In the genomic region with DNA sequence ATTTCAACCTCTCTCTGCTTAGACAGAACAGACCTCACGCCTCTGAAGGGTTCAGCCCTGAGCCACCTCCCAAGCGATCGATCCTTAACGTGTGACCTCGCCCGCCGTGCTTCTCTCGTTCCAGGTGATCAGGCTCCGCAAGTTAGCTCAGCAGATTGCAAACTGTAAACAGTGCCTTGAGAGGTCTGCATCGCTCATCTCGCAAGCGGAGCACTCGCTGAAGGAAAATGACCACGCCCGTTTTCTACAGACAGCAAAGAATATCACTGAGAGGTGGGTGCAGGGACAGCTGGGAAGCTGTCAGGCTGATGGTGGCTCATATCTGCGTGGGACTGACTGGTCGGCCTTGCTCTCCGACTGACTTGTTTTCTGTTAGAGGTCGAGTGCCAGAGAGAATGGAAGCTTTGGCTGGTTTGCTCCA, we compare ENCODE assay signal across 8 mouse cellular contexts. TPM values are rescaled to one million over a fixed set of nuclear protein-coding genes. Genes with fewer than 3 reads are reported as not detected.
DNase-seq lines count a peak whose midpoint lies in the region; ATAC-seq and TF ChIP-seq lines count a peak whose summit lies in the region.
"Not testable (repeated sequence)": the region's sequence is repeated elsewhere in the genome, so short reads cannot be mapped to it uniquely, and the experiment has no call there.

No protein-coding gene starts in this region.

- intact Hi-C loops in heart, adult 2 months (cut with DNase I), result not testable (repeated sequence)

- not testable (repeated sequence) for ATAC-seq in midbrain, embryonic 11.5 days (ENCODE audit: low FRiP score)
- 0 out of 2 replicates have a peak, but pooled peaks have one; percentile 21 for ATAC-seq in stomach, embryonic 14.5 days (ENCODE audit: insufficient number of reproducible peaks, insufficient read depth, low FRiP score, low read depth)

- not testable (repeated sequence) for H3K4me1 ChIP-seq in heart, adult 2 months (ENCODE audit: control insufficient read depth, insufficient read depth, low read length); limb, embryonic 10.5 days; midbrain, embryonic 11.5 days (ENCODE audit: control insufficient read depth, insufficient read depth, low read length); stomach, embryonic 14.5 days (ENCODE audit: control insufficient read depth, insufficient read depth, low read length)

- H3K36me3 ChIP-seq in heart, adult 2 months (ENCODE audit: control insufficient read depth, insufficient read depth, low read length), result not testable (repeated sequence)
- H3K36me3 ChIP-seq in limb, embryonic 10.5 days, result peaks cover 94% of the 10 kb centered on the region
- peaks cover 63% of the 10 kb centered on the region for H3K36me3 ChIP-seq in midbrain, embryonic 11.5 days (ENCODE audit: control insufficient read depth, insufficient read depth, low read length)
- peaks cover 42% of the 10 kb centered on the region for H3K36me3 ChIP-seq in stomach, embryonic 14.5 days (ENCODE audit: control insufficient read depth, insufficient read depth, low read length)

- not testable (repeated sequence) for TF ChIP-seq POLR2A in heart, adult 2 months (IDR thresholded peaks at IDR 0.05; ENCODE audit: insufficient read depth, low read depth, low read length)

- H3K9me3 ChIP-seq in limb, embryonic 10.5 days (replicated peaks), result peaks cover 45% of the 10 kb centered on the region
- peaks cover 54% of the 10 kb centered on the region for H3K9me3 ChIP-seq in midbrain, embryonic 11.5 days (ENCODE audit: control insufficient read depth, low read length)
- H3K9me3 ChIP-seq in stomach, embryonic 14.5 days (ENCODE audit: control insufficient read depth, low read depth, low read length), result peaks cover 26% of the 10 kb centered on the region

- H3K27ac ChIP-seq in heart, adult 2 months, result peak overlapping the region; percentile 1; the same call in 1 of the 2 replicates
- not testable (repeated sequence) for H3K27ac ChIP-seq in limb, embryonic 10.5 days; midbrain, embryonic 11.5 days (ENCODE audit: low read depth, low read length); stomach, embryonic 14.5 days (ENCODE audit: low read length)

- 80% methylated on average over 19 of the region's 19 CpGs for WGBS in heart, adult 2 months
- 92% methylated on average over 19 of the region's 19 CpGs for WGBS in limb, embryonic 10.5 days
- WGBS in midbrain, embryonic 11.5 days, result 93% methylated on average over 19 of the region's 19 CpGs
- 65% methylated on average over 19 of the region's 19 CpGs for WGBS in stomach, embryonic 14.5 days

- H3K4me2 ChIP-seq in midbrain, embryonic 11.5 days; stomach, embryonic 14.5 days (replicated peaks; ENCODE audit: low read depth, low read length): not testable (repeated sequence)

- H3K79me2 ChIP-seq in heart, adult 2 months (replicated peaks; ENCODE audit: control insufficient read depth, insufficient read depth, low read length), result not testable (repeated sequence)

- TF ChIP-seq CTCF in heart, adult 2 months (IDR thresholded peaks at IDR 0.05), result not testable (repeated sequence)

- H3K9ac ChIP-seq in heart, adult 2 months (ENCODE audit: low read depth, low read length); midbrain, embryonic 11.5 days (ENCODE audit: low read length); stomach, embryonic 14.5 days (replicated peaks; ENCODE audit: low read depth, low read length): not testable (repeated sequence)

- not testable (repeated sequence) for H3K27me3 ChIP-seq in heart, adult 2 months (ENCODE audit: control insufficient read depth, insufficient read depth, low read length); limb, embryonic 10.5 days (ENCODE audit: low read depth, poor library complexity, severe bottlenecking); midbrain, embryonic 11.5 days (ENCODE audit: control insufficient read depth, insufficient read depth, low read length); stomach, embryonic 14.5 days (ENCODE audit: control insufficient read depth, insufficient read depth, low read length)

- H3K4me3 ChIP-seq in heart, adult 2 months; limb, embryonic 10.5 days; midbrain, embryonic 11.5 days (ENCODE audit: low read depth, low read length); stomach, embryonic 14.5 days (ENCODE audit: low read depth, low read length): not testable (repeated sequence)

- DNase-seq in A20 (ENCODE audit: low read depth, low spot score), result peak; percentile 5
- peak; percentile 32 for DNase-seq in adrenal gland, postnatal 14 days
- peak; percentile 22 for DNase-seq in embryo, embryonic 11.5 days (ENCODE audit: low read depth, low spot score)
- DNase-seq in heart, adult 2 months, result peak; percentile 47 to 49
- peak; percentile 51 for DNase-seq in kidney, adult 9 months
- DNase-seq in limb, embryonic 10.5 days (ENCODE audit: low spot score), result peak; percentile 40
- peak; percentile 89 for DNase-seq in midbrain, embryonic 11.5 days (ENCODE audit: low spot score, missing footprints)

- not testable (repeated sequence) for TF ChIP-seq EP300 in heart, adult 2 months (IDR thresholded peaks at IDR 0.05; ENCODE audit: insufficient read depth, low read depth, low read length)

RNA-seq across cellular contexts. Expression of gene Gm21887, which starts 27.7 kb away (rescaled TPM):
- 129 and 342 TPM in 2 replicates for total RNA-seq in adrenal gland, postnatal 14 days (2021)
- 10 to 100 TPM; 22.9 to 27.8 TPM for total RNA-seq in heart, adult 2 months (2021)
- polyA plus RNA-seq in heart, adult 2 months (2012; rRNA removed), result 27.5 and 60.9 TPM in 2 replicates
- 253 and 254 TPM in 2 replicates for polyA plus RNA-seq in limb, embryonic 10.5 days (2016; fragmentation: Nextera tagmentation; extraction: Ambion mirVana)
- 177 and 189 TPM in 2 replicates for polyA plus RNA-seq in midbrain, embryonic 11.5 days (2014; fragmentation: Nextera tagmentation; extraction: Ambion mirVana)
- polyA plus RNA-seq in stomach, embryonic 14.5 days (2014; fragmentation: Nextera tagmentation; extraction: Ambion mirVana), result 236 and 294 TPM in 2 replicates

Comparison
In these comparisons a context has a peak if more than half of its experiments do, and no peak if none do; other contexts are left out.
1. DNase-seq: peak in every context shown above with its lines; median percentile 89 in midbrain, embryonic 11.5 days; 51 in kidney, adult 9 months; 48 in heart, adult 2 months; 40 in limb, embryonic 10.5 days; 32 in adrenal gland, postnatal 14 days; 22 in embryo, embryonic 11.5 days; 5 in A20.